Mouse (Mus musculus) heart, postnatal 0 days (tissue): ENCODE results near the gene Slc44a3. TPM values are rescaled to one million over a fixed set of nuclear protein-coding genes. Genes with fewer than 3 reads are reported as not detected.

Experiments
- ATAC-seq: fragments of 200-750 bp; cut with Nextera tagmentation; 2 replicates; pipeline ENCODE4 v1.8.0; 2017; ENCODE audit warnings: low read depth, moderate number of reproducible peaks, moderate library complexity; ENCODE audit not compliant: insufficient read depth
- DNase-seq: peaks from one replicate; pipeline ENCODE4 v3.0.0-alpha.2; 2016; ENCODE audit warnings: low spot score
- H3K27ac ChIP-seq: fragments of 300-500 bp; sonication (generic); 2 replicates; pipeline ENCODE4 v1.5.1; 2014; ENCODE audit warnings: low read depth, mild to moderate bottlenecking
- H3K27me3 ChIP-seq: fragments of 300-500 bp; sonication (generic); 2 replicates; pipeline ENCODE4 v1.6.1; 2014; ENCODE audit warnings: low read length, mixed read lengths; ENCODE audit not compliant: control insufficient read depth, insufficient read depth
- H3K36me3 ChIP-seq: fragments of 300-500 bp; sonication (generic); replicated peaks from 2 replicates; pipeline ENCODE4 v1.6.1; 2014; ENCODE audit warnings: low read length, mixed read lengths; ENCODE audit not compliant: control insufficient read depth, insufficient read depth
- H3K4me1 ChIP-seq: fragments of 300-500 bp; sonication (generic); 2 replicates; pipeline ENCODE4 v1.6.1; 2014; ENCODE audit warnings: antibody characterized with exemption; ENCODE audit not compliant: control insufficient read depth, insufficient read depth
- H3K4me2 ChIP-seq: fragments of 300-500 bp; sonication (generic); 2 replicates; pipeline ENCODE4 v1.6.1; 2014; ENCODE audit warnings: low read depth, mild to moderate bottlenecking, low read length, moderate library complexity
- H3K4me3 ChIP-seq: fragments of 300-500 bp; sonication (generic); 2 replicates; pipeline ENCODE4 v1.5.1; 2014; ENCODE audit warnings: low read depth, low read length
- H3K9ac ChIP-seq: fragments of 300-500 bp; sonication (generic); replicated peaks from 2 replicates; pipeline ENCODE4 v1.6.1; 2014; ENCODE audit warnings: low read depth, low read length, mixed read lengths
- H3K9me3 ChIP-seq: fragments of 300-500 bp; sonication (generic); replicated peaks from 2 replicates; pipeline ENCODE4 v1.6.1; 2016; ENCODE audit warnings: low read length; ENCODE audit not compliant: control insufficient read depth
- CTCF ChIP-seq: IDR thresholded peaks from 2 replicates; pipeline ENCODE4 v1.5.1; 2016; ENCODE audit warnings: antibody characterized with exemption, control low read depth, low read depth
- EP300 ChIP-seq: IDR thresholded peaks from 2 replicates; pipeline ENCODE4 v1.6.1; 2016; ENCODE audit warnings: antibody characterized with exemption, low read depth
- WGBS: fragments of 180-500 bp; shearing (Covaris S2); extraction: QIAGEN DNeasy Blood & Tissue Kit; methylation state at CpG from one replicate; pipeline ENCODE4 v1.1.7; 2014; 5-methylcytosine and 5-hydroxymethylcytosine counted together
- polyA plus RNA-seq: library from polyadenylated mRNA; unstranded; fragments of >200 nt; fragmentation: Nextera tagmentation; extraction: Ambion mirVana; gene quantifications from 2 replicates; pipeline ENCODE4 v1.2.1, GENCODE M21; 2015
- total RNA-seq: library from RNA; depleted of rRNA; stranded (reverse); fragments of >200 nt; gene quantifications from 2 replicates; pipeline ENCODE4 v1.2.3, GENCODE M21; 2014; ENCODE audit warnings: low replicate concordance

Gene Slc44a3
- total and polyA plus RNA-seq, 2 experiments from 2014 or later, result 0.79 to 6.0 TPM

- ATAC-seq, result no peak
- Histone ChIP-seq H3K9me3 (no peaks in the 10 kb centered on the region), H3K4me2 (no peak overlapping the region), H3K4me3 (no peak overlapping the region), H3K36me3 (peaks cover 53% of the 10 kb centered on the region), H3K9ac (no peak overlapping the region), H3K27ac (no peak overlapping the region), H3K27me3 (no peaks in the 10 kb centered on the region), H3K4me1 (peaks cover 6% of the 10 kb centered on the region; the same call in 1 of the 2 replicates)
- WGBS, result 74% methylated on average over 10 of the region's 10 CpGs
- no peak for DNase-seq
- no peak for TF ChIP-seq EP300
- no peak for TF ChIP-seq CTCF
Observed at GRCm38 (mm10) chr3:121451404-121451803, 80.8 kb downstream of the Slc44a3 start.

- H3K9me3 ChIP-seq, result no peaks in the 10 kb centered on the region
- H3K4me3 ChIP-seq, result no peak overlapping the region
- H3K27ac ChIP-seq, result no peak overlapping the region
- no peaks in the 10 kb centered on the region for H3K27me3 ChIP-seq
- no peak overlapping the region for H3K4me2 ChIP-seq
- peaks cover 34% of the 10 kb centered on the region for H3K36me3 ChIP-seq
- no peak overlapping the region for H3K9ac ChIP-seq
- DNase-seq, result no peak
- H3K4me1 ChIP-seq, result peaks cover 17% of the 10 kb centered on the region
- 84% methylated on average over 8 of the region's 8 CpGs for WGBS
- TF ChIP-seq EP300, result no peak
- TF ChIP-seq CTCF, result no peak
- no peak for ATAC-seq
Observed at GRCm38 (mm10) chr3:121449527-121449926, 82.7 kb downstream of the Slc44a3 start.

GRCm38 (mm10) chr3:121448606-121449005, 83.6 kb downstream of the Slc44a3 start:
- Histone ChIP-seq H3K4me2 (peak overlapping the region; percentile 0), H3K9me3 (no peaks in the 10 kb centered on the region), H3K9ac (no peak overlapping the region), H3K4me3 (no peak overlapping the region), H3K4me1 (peaks cover 22% of the 10 kb centered on the region), H3K36me3 (peaks cover 34% of the 10 kb centered on the region), H3K27ac (no peak overlapping the region), H3K27me3 (no peaks in the 10 kb centered on the region)
- DNase-seq (no peak), ATAC-seq (no peak)
- 71% methylated on average over 8 of the region's 8 CpGs for WGBS
- no peak for TF ChIP-seq CTCF
- TF ChIP-seq EP300, result no peak

GRCm38 (mm10) chr3:121448029-121448468, 84.2 kb downstream of the Slc44a3 start:
- no peak for ATAC-seq
- TF ChIP-seq CTCF (no peak), EP300 (no peak)
- peak overlapping the region; percentile 30 for H3K27ac ChIP-seq

GRCm38 (mm10) chr3:121446454-121446853, 85.8 kb downstream of the Slc44a3 start:
- no peak for TF ChIP-seq CTCF
- no peak for TF ChIP-seq EP300
- no peak overlapping the region for H3K4me2 ChIP-seq
- WGBS, result 39% methylated on average over 8 of the region's 8 CpGs
- H3K4me1 ChIP-seq, result peaks cover 36% of the 10 kb centered on the region
- H3K27ac ChIP-seq, result no peak overlapping the region
- no peaks in the 10 kb centered on the region for H3K27me3 ChIP-seq
- H3K36me3 ChIP-seq, result peaks cover 17% of the 10 kb centered on the region
- DNase-seq, result no peak
- no peaks in the 10 kb centered on the region for H3K9me3 ChIP-seq
- ATAC-seq, result no peak
- no peak overlapping the region for H3K9ac ChIP-seq
- H3K4me3 ChIP-seq, result no peak overlapping the region

More at GRCm38 (mm10) chr3:121448029-121448468, 84.2 kb downstream of the Slc44a3 start:
- Histone ChIP-seq H3K9ac (no peak overlapping the region), H3K4me1 (peaks cover 25% of the 10 kb centered on the region), H3K4me2 (peak overlapping the region; percentile 0), H3K4me3 (no peak overlapping the region), H3K36me3 (peaks cover 33% of the 10 kb centered on the region), H3K9me3 (no peaks in the 10 kb centered on the region), H3K27me3 (no peaks in the 10 kb centered on the region)
- DNase-seq, result no peak
- 49% methylated on average over 11 of the region's 11 CpGs for whole genome bisulfite sequencing

GRCm38 (mm10) chr3:121444414-121444813, 87.8 kb downstream of the Slc44a3 start:
- no peak overlapping the region for H3K4me3 ChIP-seq
- no peak overlapping the region for H3K4me2 ChIP-seq
- no peak for DNase-seq
- no peaks in the 10 kb centered on the region for H3K27me3 ChIP-seq
- no peak overlapping the region for H3K27ac ChIP-seq
- TF ChIP-seq CTCF, result no peak
- H3K4me1 ChIP-seq, result peaks cover 48% of the 10 kb centered on the region
- ATAC-seq, result no peak
- no peaks in the 10 kb centered on the region for H3K9me3 ChIP-seq
- H3K9ac ChIP-seq, result no peak overlapping the region
- WGBS, result 94% methylated on average over 6 of the region's 6 CpGs
- 0 out of 2 replicates have a peak, but pooled peaks cover 3% of the 10 kb centered on the region for H3K36me3 ChIP-seq
